Mouse (Mus musculus) heart, embryonic 12.5 days (tissue): Measurements from ENCODE around the gene Panx1. TPM values are rescaled to one million over a fixed set of nuclear protein-coding genes. Genes with fewer than 3 reads are reported as not detected.

ENCODE experiments used
- ATAC-seq: fragments of 200-750 bp; cut with Nextera tagmentation; 2 replicates; pipeline ENCODE4 v1.8.0; 2017; ENCODE audit warnings: moderate TSS enrichment, moderate library complexity; ENCODE audit not compliant: insufficient number of reproducible peaks, low FRiP score
- H3K27ac ChIP-seq: fragments of 300-500 bp; sonication (generic); 2 replicates; pipeline ENCODE4 v1.5.1; 2016; ENCODE audit warnings: mild to moderate bottlenecking, moderate library complexity; ENCODE audit not compliant: poor library complexity, severe bottlenecking
- H3K27me3 ChIP-seq: fragments of 300-500 bp; sonication (generic); replicated peaks from 2 replicates; pipeline ENCODE4 v1.6.1; 2016; ENCODE audit warnings: mild to moderate bottlenecking, moderate library complexity
- H3K36me3 ChIP-seq: fragments of 300-500 bp; sonication (generic); 2 replicates; pipeline ENCODE4 v1.6.1; 2016; ENCODE audit warnings: mild to moderate bottlenecking, moderate library complexity
- H3K4me1 ChIP-seq: fragments of 300-500 bp; sonication (generic); replicated peaks from 2 replicates; pipeline ENCODE4 v1.6.1; 2016; ENCODE audit warnings: mild to moderate bottlenecking
- H3K4me2 ChIP-seq: fragments of 300-500 bp; sonication (generic); 2 replicates; pipeline ENCODE4 v1.6.1; 2016; ENCODE audit warnings: mild to moderate bottlenecking, moderate library complexity
- H3K4me3 ChIP-seq: fragments of 300-500 bp; sonication (generic); 2 replicates; pipeline ENCODE4 v1.5.1; 2016; ENCODE audit warnings: mild to moderate bottlenecking
- H3K9ac ChIP-seq: fragments of 300-500 bp; sonication (generic); 2 replicates; pipeline ENCODE4 v1.6.1; 2016; ENCODE audit warnings: mild to moderate bottlenecking, moderate library complexity
- H3K9me3 ChIP-seq: fragments of 300-500 bp; sonication (generic); replicated peaks from 2 replicates; pipeline ENCODE4 v1.6.1; 2016; ENCODE audit warnings: mild to moderate bottlenecking, moderate library complexity
- WGBS: fragments of 180-500 bp; shearing (Covaris S2); methylation state at CpG from one replicate; pipeline ENCODE4 v1.1.7; 2016; 5-methylcytosine and 5-hydroxymethylcytosine counted together
- polyA plus RNA-seq: library from polyadenylated mRNA; unstranded; fragments of >200 nt; fragmentation: Nextera tagmentation; extraction: Ambion mirVana; gene quantifications from 2 replicates; pipeline ENCODE4 v1.2.1, GENCODE M21; 2016

The Panx1 gene
- polyA plus RNA-seq, 1 experiment from 2014 or later, result 25.6 TPM

GRCm38 (mm10) chr9:14998790-14999189, 46.5 kb downstream of the Panx1 start:
- no peak overlapping the region for H3K27ac ChIP-seq
- 77% methylated on average over 9 of the region's 9 CpGs for WGBS
- 0 out of 2 replicates have a peak, but pooled peaks cover 3% of the 10 kb centered on the region for H3K27me3 ChIP-seq
- no peak for ATAC-seq
- no peak overlapping the region for H3K9ac ChIP-seq
- no peak overlapping the region for H3K4me2 ChIP-seq
- H3K4me3 ChIP-seq, result no peak overlapping the region
- H3K9me3 ChIP-seq, result no peaks in the 10 kb centered on the region
- H3K36me3 ChIP-seq, result no peaks in the 10 kb centered on the region
- 0 out of 2 replicates have a peak, but pooled peaks cover 5% of the 10 kb centered on the region for H3K4me1 ChIP-seq

GRCm38 (mm10) chr9:14997271-14998055, 47.8 kb downstream of the Panx1 start:
- 68% methylated on average over 11 of the region's 11 CpGs for WGBS
- Histone ChIP-seq H3K36me3 (no peaks in the 10 kb centered on the region), H3K4me1 (0 out of 2 replicates have a peak, but pooled peaks cover 5% of the 10 kb centered on the region), H3K27me3 (0 out of 2 replicates have a peak, but pooled peaks cover 3% of the 10 kb centered on the region), H3K9me3 (no peaks in the 10 kb centered on the region), H3K9ac (no peak overlapping the region), H3K4me2 (no peak overlapping the region), H3K4me3 (no peak overlapping the region), H3K27ac (no peak overlapping the region)
- ATAC-seq, result no peak

- Histone ChIP-seq H3K4me3 (no peak overlapping the region), H3K27me3 (0 out of 2 replicates have a peak, but pooled peaks cover 3% of the 10 kb centered on the region), H3K9me3 (no peaks in the 10 kb centered on the region), H3K4me1 (no peaks in the 10 kb centered on the region), H3K27ac (no peak overlapping the region), H3K4me2 (no peak overlapping the region), H3K36me3 (no peaks in the 10 kb centered on the region), H3K9ac (no peak overlapping the region)
- ATAC-seq, result no peak
- WGBS, result 66% methylated on average over 1 of the region's 1 CpGs
These were observed 49.8 kb downstream of the Panx1 start for GRCm38 (mm10) chr9:14995525-14995924.

GRCm38 (mm10) chr9:14988606-14989293, 56.5 kb downstream of the Panx1 start:
- Histone ChIP-seq H3K4me3 (no peak overlapping the region), H3K27me3 (no peaks in the 10 kb centered on the region), H3K4me1 (no peaks in the 10 kb centered on the region), H3K27ac (no peak overlapping the region), H3K4me2 (no peak overlapping the region), H3K9ac (no peak overlapping the region), H3K9me3 (0 out of 2 replicates have a peak, but pooled peaks cover 3% of the 10 kb centered on the region), H3K36me3 (no peaks in the 10 kb centered on the region)
- ATAC-seq, result no peak
- 84% methylated on average over 1 of the region's 1 CpGs for WGBS

- Histone ChIP-seq H3K9ac (no peak overlapping the region), H3K27me3 (no peaks in the 10 kb centered on the region), H3K27ac (no peak overlapping the region), H3K4me3 (no peak overlapping the region), H3K9me3 (0 out of 2 replicates have a peak, but pooled peaks cover 3% of the 10 kb centered on the region), H3K4me2 (no peak overlapping the region), H3K36me3 (no peaks in the 10 kb centered on the region), H3K4me1 (no peaks in the 10 kb centered on the region)
- ATAC-seq, result no peak
- 59% methylated on average over 3 of the region's 3 CpGs for WGBS
These were observed 62.1 kb downstream of the Panx1 start for GRCm38 (mm10) chr9:14983141-14983540.

GRCm38 (mm10) chr9:14982683-14983082, 62.6 kb downstream of the Panx1 start:
- Histone ChIP-seq H3K36me3 (no peaks in the 10 kb centered on the region), H3K9me3 (0 out of 2 replicates have a peak, but pooled peaks cover 3% of the 10 kb centered on the region), H3K27me3 (no peaks in the 10 kb centered on the region), H3K4me1 (no peaks in the 10 kb centered on the region), H3K27ac (no peak overlapping the region), H3K9ac (no peak overlapping the region), H3K4me3 (no peak overlapping the region), H3K4me2 (no peak overlapping the region)
- no peak for ATAC-seq

GRCm38 (mm10) chr9:14981539-14982155, 63.6 kb downstream of the Panx1 start:
- H3K9me3 ChIP-seq, result 0 out of 2 replicates have a peak, but pooled peaks cover 3% of the 10 kb centered on the region
- ATAC-seq, result no peak

GRCm38 (mm10) chr9:14974251-14975232, 70.7 kb downstream of the Panx1 start:
- Histone ChIP-seq H3K4me2 (no peak overlapping the region), H3K9me3 (no peaks in the 10 kb centered on the region), H3K9ac (no peak overlapping the region), H3K36me3 (no peaks in the 10 kb centered on the region), H3K27me3 (no peaks in the 10 kb centered on the region), H3K27ac (no peak overlapping the region), H3K4me1 (no peaks in the 10 kb centered on the region), H3K4me3 (no peak overlapping the region)
- ATAC-seq, result no peak
- WGBS, result 74% methylated on average over 6 of the region's 6 CpGs

More at GRCm38 (mm10) chr9:14981539-14982155, 63.6 kb downstream of the Panx1 start:
- Histone ChIP-seq H3K4me1 (no peaks in the 10 kb centered on the region), H3K4me3 (no peak overlapping the region), H3K4me2 (no peak overlapping the region), H3K36me3 (no peaks in the 10 kb centered on the region), H3K27ac (no peak overlapping the region), H3K9ac (no peak overlapping the region), H3K27me3 (no peaks in the 10 kb centered on the region)
- 72% methylated on average over 4 of the region's 4 CpGs for WGBS

GRCm38 (mm10) chr9:14973762-14974161, 71.5 kb downstream of the Panx1 start:
- H3K4me2 ChIP-seq, result no peak overlapping the region
- H3K4me3 ChIP-seq, result no peak overlapping the region
- 56% methylated on average over 7 of the region's 7 CpGs for WGBS
- H3K27ac ChIP-seq, result no peak overlapping the region
- H3K36me3 ChIP-seq, result no peaks in the 10 kb centered on the region
- H3K9me3 ChIP-seq, result no peaks in the 10 kb centered on the region
- H3K27me3 ChIP-seq, result no peaks in the 10 kb centered on the region
- no peak overlapping the region for H3K9ac ChIP-seq
- no peak for ATAC-seq
- H3K4me1 ChIP-seq, result no peaks in the 10 kb centered on the region

- ATAC-seq, result no peak
- Histone ChIP-seq H3K9me3 (no peaks in the 10 kb centered on the region), H3K4me1 (no peaks in the 10 kb centered on the region), H3K27me3 (no peaks in the 10 kb centered on the region), H3K27ac (no peak overlapping the region), H3K4me2 (no peak overlapping the region), H3K36me3 (no peaks in the 10 kb centered on the region), H3K4me3 (no peak overlapping the region), H3K9ac (no peak overlapping the region)
- 73% methylated on average over 3 of the region's 3 CpGs for WGBS
These were observed 74.3 kb downstream of the Panx1 start for GRCm38 (mm10) chr9:14970805-14971525.
